Mouse (Mus musculus): Measurements from ENCODE around the gene Mrm3.

GRCm38 (mm10) chr11:76267550-76267949, 24.0 kb downstream of the Mrm3 start:
- TF ChIP-seq POLR2A (IDR thresholded peaks at IDR 0.05; ENCODE audit: low read depth, low read length), result no peak
- TF ChIP-seq CTCF (IDR thresholded peaks at IDR 0.05; ENCODE audit: extremely low read depth, insufficient read length, insufficient replicate concordance, low read depth, low read length), result no peak

All from small intestine, adult 2 months (tissue).